Mouse (Mus musculus): ENCODE results near the gene Thumpd3.

- TF ChIP-seq CTCF (IDR thresholded peaks at IDR 0.05) (no peak), EP300 (IDR thresholded peaks at IDR 0.05) (no peak)
Measured at GRCm38 (mm10) chr6:113102541-113102940, 56.5 kb downstream of the Thumpd3 start.

Data from lung, postnatal 0 days (tissue).